Comparison of ENCODE assay signal across 8 mouse cellular contexts in the genomic region with DNA sequence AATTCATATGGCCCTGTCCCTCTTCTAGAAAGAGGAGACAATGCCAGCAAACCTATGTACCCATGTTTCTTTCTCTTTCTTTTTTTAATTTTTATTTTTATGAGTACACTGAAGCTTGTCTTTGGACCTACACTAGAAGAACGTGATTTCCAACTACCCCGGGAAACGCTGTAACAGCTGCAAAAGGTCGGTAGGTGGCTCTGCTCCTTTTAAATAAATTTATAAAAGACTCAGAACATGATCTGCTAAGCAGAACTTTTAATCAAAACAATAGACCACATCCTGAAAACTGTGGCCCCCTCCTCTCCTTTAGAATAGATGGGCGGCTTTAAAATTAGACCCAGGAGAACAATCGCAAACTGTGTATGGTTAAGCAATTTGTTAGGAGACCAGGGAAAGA. TPM values are rescaled to one million over a fixed set of nuclear protein-coding genes. Genes with fewer than 3 reads are reported as not detected.
DNase-seq lines count a peak whose midpoint lies in the region; ATAC-seq lines count a peak whose summit lies in the region.

No protein-coding gene starts in this region.

- H3K9me3 ChIP-seq in kidney, embryonic 14.5 days (ENCODE audit: control insufficient read depth, low read length): no peaks in the 10 kb centered on the region

- peak; percentile 21 for DNase-seq in CD4-positive, CD25-positive, alpha-beta regulatory T cell, adult 2 months (ENCODE audit: low read depth, low spot score)
- peak; percentile 23 for DNase-seq in kidney, adult 11 months
- DNase-seq in urinary bladder, postnatal 14 days (ENCODE audit: low spot score): peak; percentile 10
- DNase-seq in urinary bladder, adult 18-20 months (ENCODE audit: low spot score in 2 of 2): no peak
- peak; percentile 12 for DNase-seq in telencephalon, adult 2 months (ENCODE audit: low read depth, low spot score)
- DNase-seq in testis, postnatal 14 days (ENCODE audit: low spot score): no peak

- H3K9ac ChIP-seq in kidney, embryonic 14.5 days (ENCODE audit: low read depth, low read length): no peak overlapping the region

- H3K27ac ChIP-seq in kidney, embryonic 14.5 days (ENCODE audit: low read depth, low read length): no peak overlapping the region

- ATAC-seq in CD4-positive, CD25-positive, alpha-beta regulatory T cell, adult 4 months: no peak
- ATAC-seq in kidney, embryonic 14.5 days (ENCODE audit: low FRiP score, low TSS enrichment): no peak

- no peak overlapping the region for H3K4me2 ChIP-seq in kidney, embryonic 14.5 days (replicated peaks; ENCODE audit: low read depth, low read length)

- WGBS in kidney, embryonic 14.5 days: 12% methylated on average over 6 of the region's 6 CpGs

- H3K27me3 ChIP-seq in kidney, embryonic 14.5 days (ENCODE audit: control insufficient read depth, insufficient read depth, low read length): peaks cover 52% of the 10 kb centered on the region

- H3K4me1 ChIP-seq in kidney, embryonic 14.5 days (ENCODE audit: control insufficient read depth, insufficient read depth, low read length): peaks cover 7% of the 10 kb centered on the region; the same call in 1 of the 2 replicates

- no peaks in the 10 kb centered on the region for H3K36me3 ChIP-seq in kidney, embryonic 14.5 days (ENCODE audit: control insufficient read depth, insufficient read depth, low read length)

- H3K4me3 ChIP-seq in kidney, embryonic 14.5 days (ENCODE audit: low read length): no peak overlapping the region

RNA-seq across cellular contexts. Expression of gene Foxi3, which starts 2.3 kb away (rescaled TPM):
- polyA plus RNA-seq in CD4-positive, CD25-positive, alpha-beta regulatory T cell, adult 4 months (2017; shearing (Covaris generic)): not detected
- polyA plus RNA-seq in kidney, embryonic 14.5 days (2014; fragmentation: Nextera tagmentation; extraction: Ambion mirVana): not detected in 2 replicates

RNA-seq across cellular contexts. Expression of gene Tex37, which starts 35.3 kb away (rescaled TPM):
- polyA plus RNA-seq in CD4-positive, CD25-positive, alpha-beta regulatory T cell, adult 4 months (2017; shearing (Covaris generic)): not detected
- not detected in 2 replicates for polyA plus RNA-seq in kidney, embryonic 14.5 days (2014; fragmentation: Nextera tagmentation; extraction: Ambion mirVana)

Comparison
In these comparisons a context has a peak if more than half of its experiments do, and no peak if none do; other contexts are left out.
1. DNase-seq: peak in CD4-positive, CD25-positive, alpha-beta regulatory T cell, adult 2 months (single experiment), kidney, adult 11 months (single experiment), urinary bladder, postnatal 14 days (single experiment) and telencephalon, adult 2 months (single experiment); none in urinary bladder, adult 18-20 months (0 of 2) and testis, postnatal 14 days (single experiment).